Comparison of ENCODE assay signal across 22 mouse cellular contexts in the genomic region with DNA sequence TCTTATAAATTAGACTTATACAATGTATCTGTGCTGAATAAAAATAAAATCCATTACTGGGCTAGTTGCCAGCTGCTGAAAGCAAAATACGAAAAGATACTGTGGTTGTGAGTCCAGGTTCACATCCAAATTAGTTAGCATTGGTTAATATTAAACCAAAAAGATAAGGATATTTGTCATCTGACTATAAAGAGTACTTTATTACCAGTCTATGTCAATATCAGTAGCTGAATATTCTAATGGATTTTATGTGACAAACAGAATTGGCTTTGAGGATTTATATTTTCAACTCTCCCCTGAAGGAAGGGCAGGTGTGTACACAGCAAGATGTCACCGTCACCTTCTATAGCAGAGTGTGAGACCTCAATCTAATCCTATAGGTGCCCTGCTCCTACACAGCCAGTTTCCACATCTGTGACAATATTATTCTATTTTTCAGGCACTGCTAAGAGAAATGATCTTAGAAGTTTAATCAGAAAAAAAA.
"Had no signal": no experiment of that assay in that cellular context is flagged by ENCODE, and none has a peak within 500 bp of the region (broad histone marks: within the 10 kb centered on the region; RNA-seq: fewer than 3 reads in every experiment).

No protein-coding gene starts in this region.

- H3K4me3 ChIP-seq: lung, embryonic 15.5 days; megakaryocyte, embryonic 14.5 days; midbrain, embryonic 13.5 days; midbrain, embryonic 15.5 days; myocyte; neural tube, embryonic 13.5 days; neural tube, embryonic 15.5 days had no signal

- ATAC-seq: liver, postnatal 0 days; lung, postnatal 0 days; midbrain, embryonic 13.5 days; midbrain, embryonic 15.5 days had no signal

- H3K27ac ChIP-seq: lung, embryonic 15.5 days; macrophage; midbrain, embryonic 13.5 days; midbrain, embryonic 15.5 days; neural tube, embryonic 13.5 days; neural tube, embryonic 15.5 days had no signal

- H3K9ac ChIP-seq: liver, postnatal 0 days; lung, embryonic 15.5 days; midbrain, embryonic 13.5 days; midbrain, embryonic 15.5 days; neural tube, embryonic 13.5 days; neural tube, embryonic 15.5 days had no signal

- H3K36me3 ChIP-seq: lung, embryonic 15.5 days; midbrain, embryonic 13.5 days; midbrain, embryonic 15.5 days; neural tube, embryonic 13.5 days; neural tube, embryonic 15.5 days had no signal

- H3K4me2 ChIP-seq: lung, embryonic 15.5 days; midbrain, embryonic 11.5 days; midbrain, embryonic 13.5 days; midbrain, embryonic 15.5 days; neural tube, embryonic 13.5 days; neural tube, embryonic 15.5 days had no signal

- DNase-seq: liver, postnatal 0 days; lung, adult 2 months; lung, postnatal 14 days; lung, postnatal 36 days; retina, postnatal 1 day; right cerebral cortex, adult 18-20 months; right cerebral cortex, postnatal 25 days; right cerebral cortex, postnatal 4 days; spleen, adult 18-20 months; thymus, adult 18-20 months; thymus, postnatal 14 days; thymus, postnatal 36 days had no signal

- H3K27me3 ChIP-seq: lung, embryonic 15.5 days; megakaryocyte, embryonic 14.5 days; midbrain, embryonic 13.5 days; midbrain, embryonic 15.5 days; neural tube, embryonic 13.5 days; neural tube, embryonic 15.5 days had no signal

- H3K4me1 ChIP-seq: lung, embryonic 15.5 days; megakaryocyte, embryonic 14.5 days; midbrain, embryonic 13.5 days; midbrain, embryonic 15.5 days; neural tube, embryonic 13.5 days; neural tube, embryonic 15.5 days had no signal

- H3K9me3 ChIP-seq: lung, embryonic 15.5 days; megakaryocyte, embryonic 14.5 days; midbrain, embryonic 13.5 days; midbrain, embryonic 15.5 days; neural tube, embryonic 13.5 days; neural tube, embryonic 15.5 days had no signal
